Mouse (Mus musculus) hindbrain, embryonic 14.5 days (tissue): ENCODE results near the gene Prg4. TPM values are rescaled to one million over a fixed set of nuclear protein-coding genes. Genes with fewer than 3 reads are reported as not detected.

Experiments
- ATAC-seq: fragments of 200-750 bp; cut with Nextera tagmentation; 2 replicates; pipeline ENCODE4 v1.8.0; 2017; ENCODE audit warnings: moderate number of reproducible peaks, mild to moderate bottlenecking, moderate TSS enrichment, moderate library complexity; ENCODE audit not compliant: low FRiP score
- DNase-seq: peaks from one replicate; pipeline ENCODE4 v3.0.0-alpha.2; 2015; ENCODE audit warnings: low spot score
- H3K27ac ChIP-seq: fragments of 300-500 bp; sonication (generic); 2 replicates; pipeline ENCODE4 v1.5.1; 2014; ENCODE audit warnings: mild to moderate bottlenecking, moderate library complexity
- H3K27me3 ChIP-seq: fragments of 300-500 bp; sonication (generic); 2 replicates; pipeline ENCODE4 v1.6.1; 2014; ENCODE audit warnings: mild to moderate bottlenecking, low read length, mixed read lengths; ENCODE audit not compliant: control insufficient read depth, insufficient read depth
- H3K36me3 ChIP-seq: fragments of 300-500 bp; sonication (generic); replicated peaks from 2 replicates; pipeline ENCODE4 v1.6.1; 2014; ENCODE audit not compliant: control insufficient read depth, insufficient read depth
- H3K4me1 ChIP-seq: fragments of 300-500 bp; sonication (generic); replicated peaks from 2 replicates; pipeline ENCODE4 v1.6.1; 2014; ENCODE audit warnings: antibody characterized with exemption, low read length, mixed read lengths; ENCODE audit not compliant: control insufficient read depth, insufficient read depth
- H3K4me2 ChIP-seq: fragments of 300-500 bp; sonication (generic); replicated peaks from 2 replicates; pipeline ENCODE4 v1.6.1; 2014; ENCODE audit warnings: mild to moderate bottlenecking, moderate library complexity
- H3K4me3 ChIP-seq: fragments of 300-500 bp; sonication (generic); replicated peaks from 2 replicates; pipeline ENCODE4 v1.5.1; 2014; ENCODE audit warnings: mild to moderate bottlenecking, low read length
- H3K9ac ChIP-seq: fragments of 300-500 bp; sonication (generic); 2 replicates; pipeline ENCODE4 v1.6.1; 2014
- H3K9me3 ChIP-seq: fragments of 300-500 bp; sonication (generic); 2 replicates; pipeline ENCODE4 v1.6.1; 2016; ENCODE audit warnings: low read length; ENCODE audit not compliant: control insufficient read depth
- WGBS: fragments of 180-500 bp; shearing (Covaris S2); extraction: QIAGEN DNeasy Blood & Tissue Kit; methylation state at CpG from one replicate; pipeline ENCODE4 v1.1.7; 2014; 5-methylcytosine and 5-hydroxymethylcytosine counted together
- polyA plus RNA-seq: library from polyadenylated mRNA; unstranded; fragments of >200 nt; fragmentation: Nextera tagmentation; extraction: Ambion mirVana; gene quantifications from 2 replicates; pipeline ENCODE4 v1.2.1, GENCODE M21; 2014

The Prg4 gene
- polyA plus RNA-seq, 1 experiment from 2014 or later, result 0.75 TPM

DNA sequence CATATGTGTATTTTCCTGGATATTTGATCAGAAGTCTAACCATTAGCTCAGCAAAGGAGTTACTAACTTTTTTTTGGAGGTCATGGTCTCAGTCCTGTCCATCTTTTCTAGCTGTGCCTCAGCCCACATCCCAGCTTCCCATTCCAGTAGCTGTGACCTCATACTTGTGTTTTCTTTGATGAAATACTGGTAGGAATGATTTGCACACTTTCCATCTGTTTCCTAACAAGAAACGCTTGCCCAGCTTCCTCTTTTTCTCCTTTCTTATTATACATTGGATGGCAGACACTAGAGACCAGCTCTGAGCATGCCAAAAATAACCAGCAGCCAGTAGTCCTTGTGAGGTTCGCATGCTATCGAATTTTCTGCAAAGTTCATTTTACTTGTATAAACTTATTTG, 4.0 kb upstream of the Prg4 start:
- H3K4me2 ChIP-seq, result no peak overlapping the region
- no peak for ATAC-seq
- H3K27ac ChIP-seq, result no peak overlapping the region
- no peaks in the 10 kb centered on the region for H3K36me3 ChIP-seq
- no peak overlapping the region for H3K9ac ChIP-seq
- H3K4me1 ChIP-seq, result no peaks in the 10 kb centered on the region
- no peak overlapping the region for H3K4me3 ChIP-seq
- WGBS, result 89% methylated on average over 3 of the region's 3 CpGs
- H3K27me3 ChIP-seq, result no peaks in the 10 kb centered on the region
- no peak for DNase-seq
- no peaks in the 10 kb centered on the region for H3K9me3 ChIP-seq

DNA sequence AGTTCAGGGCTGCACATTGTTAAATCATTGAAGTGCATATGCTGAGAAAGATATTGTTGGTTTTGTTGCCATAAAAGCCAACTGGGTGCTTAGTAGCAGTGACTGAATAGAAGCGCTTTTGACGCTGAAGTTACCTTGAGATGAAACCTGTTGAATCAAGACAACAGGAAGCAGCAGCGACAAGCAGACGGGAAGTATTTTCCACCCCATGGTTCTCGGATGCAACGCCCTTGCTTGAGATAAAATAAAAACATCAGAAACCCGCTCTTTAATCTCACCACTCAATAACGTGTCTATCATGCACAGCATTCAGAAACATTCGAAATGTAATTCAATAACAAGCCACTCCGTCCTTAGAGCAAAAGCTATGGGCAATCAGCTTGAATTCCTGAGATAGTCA, 601 bp downstream of the Prg4 start:
- Histone ChIP-seq H3K9ac (no peak overlapping the region), H3K27ac (no peak overlapping the region), H3K4me2 (no peak overlapping the region), H3K27me3 (no peaks in the 10 kb centered on the region), H3K4me1 (no peaks in the 10 kb centered on the region), H3K9me3 (no peaks in the 10 kb centered on the region), H3K4me3 (no peak overlapping the region), H3K36me3 (no peaks in the 10 kb centered on the region)
- DNase-seq, result no peak
- no peak for ATAC-seq
- 89% methylated on average over 10 of the region's 10 CpGs for WGBS

DNA sequence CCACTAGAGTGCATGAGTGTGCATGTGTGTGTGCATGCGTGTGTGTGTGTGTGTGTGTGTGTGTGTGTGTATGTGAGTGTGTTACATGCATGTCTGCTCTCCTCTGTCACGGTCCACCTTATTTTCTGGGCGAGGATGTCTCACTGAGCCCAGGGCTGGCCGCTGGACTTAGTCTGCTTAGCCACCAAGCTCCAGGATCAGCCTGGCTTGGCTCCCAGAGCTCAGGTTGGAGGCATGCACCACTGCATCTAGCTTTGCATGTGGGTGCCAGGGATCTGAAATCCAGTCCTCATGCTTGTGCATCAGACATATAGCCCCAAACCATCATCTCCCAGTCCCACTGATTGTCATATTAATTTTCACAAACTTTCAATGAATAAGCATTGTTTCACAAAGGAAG, 2.3 kb downstream of the Prg4 start:
- DNase-seq (no peak), ATAC-seq (no peak)
- no peak overlapping the region for H3K4me2 ChIP-seq
- 86% methylated on average over 4 of the region's 4 CpGs for WGBS
- H3K27ac ChIP-seq, result no peak overlapping the region
- no peaks in the 10 kb centered on the region for H3K4me1 ChIP-seq
- H3K36me3 ChIP-seq, result no peaks in the 10 kb centered on the region
- H3K9ac ChIP-seq, result no peak overlapping the region
- H3K4me3 ChIP-seq, result no peak overlapping the region
- H3K27me3 ChIP-seq, result no peaks in the 10 kb centered on the region
- H3K9me3 ChIP-seq, result no peaks in the 10 kb centered on the region

DNA sequence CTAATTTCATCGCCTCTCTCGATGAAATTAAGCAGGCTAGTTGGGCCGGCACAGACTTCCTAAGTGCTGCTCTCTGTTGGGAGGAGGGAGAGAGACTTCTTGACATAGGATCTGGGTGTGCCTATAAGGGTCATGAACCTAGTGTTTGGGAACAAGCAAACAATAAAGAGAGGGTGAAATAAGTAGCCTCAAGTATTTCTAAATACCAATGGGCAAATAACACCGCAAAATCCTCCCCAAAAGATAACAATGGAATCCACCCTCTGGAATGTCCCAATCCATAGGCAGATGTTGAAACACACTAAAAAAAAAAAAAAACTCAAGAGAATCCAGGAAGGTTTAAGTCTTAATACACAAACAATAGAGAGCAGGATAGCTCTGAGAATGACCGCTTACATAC, 2.9 kb downstream of the Prg4 start:
- DNase-seq (no peak), ATAC-seq (no peak)
- no peaks in the 10 kb centered on the region for H3K36me3 ChIP-seq
- H3K4me3 ChIP-seq, result no peak overlapping the region
- WGBS, result 83% methylated on average over 5 of the region's 5 CpGs
- no peaks in the 10 kb centered on the region for H3K27me3 ChIP-seq
- no peaks in the 10 kb centered on the region for H3K4me1 ChIP-seq
- no peaks in the 10 kb centered on the region for H3K9me3 ChIP-seq
- no peak overlapping the region for H3K9ac ChIP-seq
- no peak overlapping the region for H3K4me2 ChIP-seq
- no peak overlapping the region for H3K27ac ChIP-seq

DNA sequence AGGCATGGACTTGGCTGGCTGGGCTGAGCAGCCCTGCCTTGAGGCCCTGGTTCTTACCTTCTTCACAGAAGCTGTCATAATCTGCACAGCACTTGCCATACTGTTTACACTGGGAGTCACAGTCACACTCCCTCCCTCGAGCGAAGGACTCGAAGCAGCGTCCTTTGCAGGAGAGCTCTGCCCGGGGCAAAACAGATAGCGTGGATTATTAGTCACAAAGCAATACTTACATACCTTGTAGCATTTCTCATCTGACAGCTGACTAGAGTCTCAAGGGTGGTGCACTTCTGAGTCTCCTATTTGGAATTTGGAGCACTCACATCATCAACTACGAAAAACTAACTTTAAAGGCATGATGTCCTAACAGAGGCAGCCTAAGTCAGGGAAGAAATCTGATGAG, 5.4 kb downstream of the Prg4 start:
- Histone ChIP-seq H3K36me3 (no peaks in the 10 kb centered on the region), H3K4me3 (no peak overlapping the region), H3K27me3 (no peaks in the 10 kb centered on the region), H3K27ac (no peak overlapping the region), H3K9me3 (no peaks in the 10 kb centered on the region), H3K4me1 (no peaks in the 10 kb centered on the region), H3K4me2 (no peak overlapping the region), H3K9ac (no peak overlapping the region)
- ATAC-seq (no peak), DNase-seq (no peak)
- WGBS, result 84% methylated on average over 7 of the region's 7 CpGs

DNA sequence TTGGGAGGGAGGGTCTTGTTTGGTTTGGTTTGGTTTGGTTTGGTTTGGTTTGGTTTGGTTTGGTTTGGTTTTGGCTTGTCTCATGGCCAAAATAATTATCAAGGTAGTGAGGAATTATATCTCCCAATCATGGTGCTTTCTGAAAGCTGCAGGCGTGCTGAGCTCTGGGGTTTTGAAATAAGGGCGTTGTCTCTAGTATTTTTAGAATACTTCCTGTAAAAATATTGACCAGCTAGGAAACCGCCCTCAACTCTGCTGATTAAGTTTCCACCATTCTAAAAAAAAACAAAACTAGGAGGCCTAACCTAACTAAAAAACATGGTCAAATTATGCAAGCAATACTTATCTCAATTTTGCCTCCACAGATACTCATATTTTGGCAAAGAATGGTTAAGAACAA, 6.4 kb downstream of the Prg4 start:
- Histone ChIP-seq H3K9ac (no peak overlapping the region), H3K4me2 (no peak overlapping the region), H3K4me3 (no peak overlapping the region), H3K36me3 (no peaks in the 10 kb centered on the region), H3K9me3 (no peaks in the 10 kb centered on the region), H3K4me1 (no peaks in the 10 kb centered on the region), H3K27me3 (no peaks in the 10 kb centered on the region), H3K27ac (no peak overlapping the region)
- 95% methylated on average over 3 of the region's 3 CpGs for WGBS
- DNase-seq, result no peak
- ATAC-seq, result no peak

DNA sequence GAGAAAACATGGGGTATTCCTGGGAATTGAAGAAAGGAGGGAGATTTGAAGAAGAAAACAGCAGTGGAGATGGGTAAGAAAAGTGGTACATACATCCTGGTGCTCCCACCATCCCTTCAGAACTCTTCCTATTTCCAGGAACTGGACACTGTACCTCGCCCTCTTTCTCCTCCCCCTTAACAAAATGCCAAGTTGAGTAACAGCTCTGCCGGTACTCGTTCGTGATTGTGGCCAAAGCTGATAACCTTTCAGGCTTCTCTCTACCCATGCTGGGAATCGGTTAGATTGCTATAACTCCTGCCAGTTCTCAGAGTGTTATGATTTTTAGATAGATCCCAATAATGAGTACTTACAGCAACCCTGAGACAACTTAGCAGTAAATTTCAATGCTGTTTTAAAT, 7.0 kb downstream of the Prg4 start:
- Histone ChIP-seq H3K4me3 (no peak overlapping the region), H3K9ac (no peak overlapping the region), H3K36me3 (no peaks in the 10 kb centered on the region), H3K27ac (no peak overlapping the region), H3K4me2 (no peak overlapping the region), H3K9me3 (no peaks in the 10 kb centered on the region), H3K27me3 (no peaks in the 10 kb centered on the region), H3K4me1 (no peaks in the 10 kb centered on the region)
- ATAC-seq, result no peak
- WGBS, result 96% methylated on average over 5 of the region's 5 CpGs
- DNase-seq, result no peak

DNA sequence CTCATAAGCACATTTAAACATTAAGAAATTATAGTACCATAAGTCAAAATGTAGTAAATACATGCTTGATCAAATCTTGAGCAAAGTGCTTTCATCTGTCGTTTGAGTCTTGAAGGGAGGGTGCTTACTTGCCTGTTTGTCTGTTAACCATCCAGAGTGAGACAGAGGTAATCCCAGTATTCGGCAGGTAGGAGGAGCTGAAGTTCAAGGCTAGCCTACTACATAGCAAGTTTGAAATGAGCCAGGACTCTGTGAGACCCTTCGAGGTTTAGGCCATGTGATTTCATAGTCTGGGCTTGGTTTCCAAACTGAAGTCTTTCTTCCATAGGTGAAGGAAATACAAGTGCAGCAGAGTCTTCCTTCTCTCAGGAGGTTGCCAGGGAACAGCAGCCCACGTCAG, 24.2 kb downstream of the Prg4 start:
- Histone ChIP-seq H3K4me3 (no peak overlapping the region), H3K9me3 (no peaks in the 10 kb centered on the region), H3K4me2 (no peak overlapping the region), H3K27me3 (no peaks in the 10 kb centered on the region), H3K9ac (no peak overlapping the region), H3K4me1 (no peaks in the 10 kb centered on the region), H3K36me3 (peaks cover 89% of the 10 kb centered on the region), H3K27ac (no peak overlapping the region)
- WGBS, result 83% methylated on average over 4 of the region's 4 CpGs
- ATAC-seq (no peak), DNase-seq (no peak)

DNA sequence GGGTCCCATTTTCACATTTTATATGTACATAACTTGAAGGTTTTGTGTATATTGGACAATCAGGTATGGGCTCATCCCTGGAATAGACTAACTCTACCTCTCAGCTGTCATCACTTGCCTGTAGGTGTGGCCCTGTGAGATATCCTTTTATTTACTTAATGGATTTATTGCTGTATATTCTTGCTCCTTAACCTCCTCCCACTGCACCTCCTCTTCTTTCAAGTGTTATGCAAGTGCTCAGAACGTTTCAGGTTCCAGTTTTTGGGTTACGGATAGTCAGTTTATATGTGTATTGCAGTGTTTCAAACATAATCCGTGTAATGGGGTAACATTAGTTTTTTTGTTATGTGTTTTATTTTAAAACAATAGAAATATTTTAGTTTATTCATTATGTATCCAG, 27.3 kb downstream of the Prg4 start:
- H3K36me3 ChIP-seq, result peaks cover 88% of the 10 kb centered on the region
- no peaks in the 10 kb centered on the region for H3K9me3 ChIP-seq
- no peak overlapping the region for H3K4me3 ChIP-seq
- H3K4me2 ChIP-seq, result no peak overlapping the region
- no peak overlapping the region for H3K9ac ChIP-seq
- ATAC-seq (no peak), DNase-seq (no peak)
- no peaks in the 10 kb centered on the region for H3K27me3 ChIP-seq
- 96% methylated on average over 3 of the region's 3 CpGs for WGBS
- no peak overlapping the region for H3K27ac ChIP-seq
- H3K4me1 ChIP-seq, result no peaks in the 10 kb centered on the region

DNA sequence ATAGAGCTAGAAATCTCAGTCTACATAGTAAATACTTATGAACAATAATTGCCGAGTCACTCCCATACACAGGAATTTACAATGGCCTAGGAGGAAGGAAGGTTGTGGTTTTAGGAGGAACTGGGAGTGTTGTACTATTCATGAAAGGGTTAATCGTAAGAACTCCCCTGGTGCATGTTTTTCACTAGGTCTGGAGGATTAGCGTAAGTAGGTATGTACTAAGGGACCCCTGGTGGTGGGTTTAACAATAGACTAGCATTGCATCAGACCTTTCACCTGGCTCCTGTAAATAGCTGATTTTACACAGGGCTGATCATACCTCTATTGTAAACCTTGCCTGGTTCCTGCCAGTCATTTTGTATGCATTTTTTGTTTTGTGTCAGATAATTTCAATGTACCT, 39.7 kb downstream of the Prg4 start:
- 80% methylated on average over 3 of the region's 3 CpGs for WGBS
- no peaks in the 10 kb centered on the region for H3K27me3 ChIP-seq
- no peaks in the 10 kb centered on the region for H3K4me1 ChIP-seq
- no peak overlapping the region for H3K4me3 ChIP-seq
- H3K27ac ChIP-seq, result no peak overlapping the region
- peaks cover 96% of the 10 kb centered on the region for H3K36me3 ChIP-seq
- DNase-seq, result no peak
- no peak overlapping the region for H3K9ac ChIP-seq
- no peak overlapping the region for H3K4me2 ChIP-seq
- ATAC-seq, result no peak
- no peaks in the 10 kb centered on the region for H3K9me3 ChIP-seq
